Mouse (Mus musculus) intestine, embryonic 15.5 days (tissue): Measurements from ENCODE around the gene Gata1. TPM values are rescaled to one million over a fixed set of nuclear protein-coding genes. Genes with fewer than 3 reads are reported as not detected.
"Not testable (repeated sequence)": the region's sequence is repeated elsewhere in the genome, so short reads cannot be mapped to it uniquely, and the experiment has no call there.

Source experiments
- ATAC-seq: fragments of 200-750 bp; cut with Nextera tagmentation; 2 replicates; pipeline ENCODE4 v1.8.0; 2017; ENCODE audit warnings: moderate TSS enrichment, moderate library complexity
- H3K27ac ChIP-seq: fragments of 300-500 bp; sonication (generic); 2 replicates; pipeline ENCODE4 v1.5.1; 2015; ENCODE audit warnings: mild to moderate bottlenecking, inconsistent platforms
- H3K27me3 ChIP-seq: fragments of 300-500 bp; sonication (generic); replicated peaks from 2 replicates; pipeline ENCODE4 v1.6.1; 2015; ENCODE audit warnings: inconsistent platforms
- H3K36me3 ChIP-seq: fragments of 300-500 bp; sonication (generic); 2 replicates; pipeline ENCODE4 v1.6.1; 2015; ENCODE audit warnings: inconsistent platforms
- H3K4me1 ChIP-seq: fragments of 300-500 bp; sonication (generic); replicated peaks from 2 replicates; pipeline ENCODE4 v1.6.1; 2015; ENCODE audit warnings: inconsistent platforms
- H3K4me2 ChIP-seq: fragments of 300-500 bp; sonication (generic); replicated peaks from 2 replicates; pipeline ENCODE4 v1.6.1; 2015; ENCODE audit warnings: mild to moderate bottlenecking, inconsistent platforms
- H3K4me3 ChIP-seq: fragments of 300-500 bp; sonication (generic); replicated peaks from 2 replicates; pipeline ENCODE4 v1.5.1; 2015; ENCODE audit warnings: inconsistent platforms
- H3K9ac ChIP-seq: fragments of 300-500 bp; sonication (generic); 2 replicates; pipeline ENCODE4 v1.6.1; 2015; ENCODE audit warnings: inconsistent platforms
- H3K9me3 ChIP-seq: fragments of 300-500 bp; sonication (generic); 2 replicates; pipeline ENCODE4 v1.6.1; 2016; ENCODE audit warnings: inconsistent platforms
- WGBS: fragments of 180-500 bp; shearing (Covaris S2); methylation state at CpG from one replicate; pipeline ENCODE4 v1.1.7; 2015; 5-methylcytosine and 5-hydroxymethylcytosine counted together
- polyA plus RNA-seq: library from polyadenylated mRNA; unstranded; fragments of >200 nt; fragmentation: Nextera tagmentation; extraction: Ambion mirVana; gene quantifications from 2 replicates; pipeline ENCODE4 v1.2.1, GENCODE M21; 2015

The Gata1 gene
- polyA plus RNA-seq = 1.7 and 2.4 TPM in 2 replicates

DNA sequence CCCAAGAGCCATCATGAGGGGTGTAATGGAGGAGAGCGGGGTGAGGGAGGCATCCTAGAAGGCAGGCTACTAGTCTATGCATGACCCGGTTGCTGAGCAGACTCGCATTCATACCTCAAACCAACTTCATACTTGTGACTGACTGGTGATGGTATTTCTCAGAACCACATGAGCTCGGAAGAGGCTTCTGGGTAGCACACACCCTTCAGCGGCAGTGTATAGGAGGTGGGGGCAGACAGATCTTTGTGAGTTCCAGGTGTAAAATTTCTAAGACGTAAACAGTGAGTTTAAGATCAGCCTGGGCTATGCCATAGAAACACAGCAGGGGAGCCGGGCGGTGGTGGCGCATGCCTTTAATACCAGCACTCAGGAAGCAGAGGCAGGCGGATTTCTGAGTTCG lies at the start of gene Gata1:
Gene Gata1 (minus strand): TSS at position 180 of the 400 bp plus-strand sequence.
- WGBS = 87% methylated on average over 11 of the region's 11 CpGs
- ATAC-seq = no peak

GRCm38 (mm10) chrX:8026811-8027210 lies 48.9 kb upstream of the Gata1 start:
- no peak for ATAC-seq
- Histone ChIP-seq H3K9ac (no peak overlapping the region), H3K36me3 (no peaks in the 10 kb centered on the region), H3K4me1 (no peaks in the 10 kb centered on the region), H3K27ac (no peak overlapping the region), H3K4me2 (no peak overlapping the region), H3K27me3 (no peaks in the 10 kb centered on the region), H3K9me3 (no peaks in the 10 kb centered on the region), H3K4me3 (no peak overlapping the region)
- WGBS = 56% methylated on average over 4 of the region's 4 CpGs

More for the DNA sequence above, at the start of gene Gata1:
- Histone ChIP-seq H3K4me3 (no peak within 1 kb of the TSS), H3K36me3 (no peaks in the 10 kb centered on the region), H3K27me3 (no peaks in the 10 kb centered on the region), H3K4me1 (no peaks in the 10 kb centered on the region), H3K9me3 (no peaks in the 10 kb centered on the region), H3K9ac (no peak within 1 kb of the TSS), H3K4me2 (no peak within 1 kb of the TSS), H3K27ac (no peak within 1 kb of the TSS)

- Histone ChIP-seq H3K36me3 (no peaks in the 10 kb centered on the region), H3K4me3 (no peak overlapping the region), H3K9ac (no peak overlapping the region), H3K27ac (no peak overlapping the region), H3K4me1 (no peaks in the 10 kb centered on the region), H3K9me3 (no peaks in the 10 kb centered on the region), H3K4me2 (no peak overlapping the region), H3K27me3 (no peaks in the 10 kb centered on the region)
- no peak for ATAC-seq
- WGBS = 59% methylated on average over 2 of the region's 2 CpGs
These were observed 46.9 kb upstream of the Gata1 start for GRCm38 (mm10) chrX:8024795-8025194.

DNA sequence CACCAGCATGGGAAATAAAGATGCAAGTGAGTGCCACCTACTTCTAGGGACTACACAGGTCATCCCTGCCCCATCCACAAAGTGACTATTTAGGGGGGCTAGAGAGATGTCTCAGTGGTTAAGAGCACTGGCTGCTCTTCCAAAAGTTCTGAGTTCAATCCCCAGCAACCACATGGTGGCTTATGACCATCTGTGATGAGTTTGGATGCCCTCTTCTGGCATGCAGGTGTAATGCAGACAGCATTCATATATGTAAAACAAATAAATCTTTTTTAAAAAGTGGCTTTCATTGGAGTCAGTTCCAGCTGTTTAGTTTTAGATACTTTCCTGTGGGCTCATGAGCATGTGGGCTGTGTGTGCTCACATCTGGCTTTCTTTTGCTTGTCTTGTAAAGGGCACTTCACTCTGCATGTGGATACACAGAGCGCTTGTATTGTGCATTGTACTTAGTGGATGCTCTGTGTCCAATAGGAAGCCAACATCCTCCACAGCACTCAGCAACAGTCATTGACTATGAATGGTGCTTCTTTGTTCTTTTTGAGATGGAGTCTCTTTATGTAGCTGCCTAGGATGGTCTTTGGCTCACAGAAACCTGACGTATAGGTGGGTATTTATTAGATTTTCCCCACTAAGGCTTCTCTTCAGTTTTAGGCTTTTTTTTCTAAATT lies 42.4 kb upstream of the Gata1 start:
- no peak overlapping the region for H3K4me3 ChIP-seq
- ATAC-seq = no peak
- no peaks in the 10 kb centered on the region for H3K27me3 ChIP-seq
- H3K27ac ChIP-seq = no peak overlapping the region
- H3K9me3 ChIP-seq = no peaks in the 10 kb centered on the region
- no peak overlapping the region for H3K9ac ChIP-seq
- H3K4me2 ChIP-seq = no peak overlapping the region
- no peaks in the 10 kb centered on the region for H3K4me1 ChIP-seq
- WGBS = 81% methylated on average over 2 of the region's 2 CpGs
- no peaks in the 10 kb centered on the region for H3K36me3 ChIP-seq

DNA sequence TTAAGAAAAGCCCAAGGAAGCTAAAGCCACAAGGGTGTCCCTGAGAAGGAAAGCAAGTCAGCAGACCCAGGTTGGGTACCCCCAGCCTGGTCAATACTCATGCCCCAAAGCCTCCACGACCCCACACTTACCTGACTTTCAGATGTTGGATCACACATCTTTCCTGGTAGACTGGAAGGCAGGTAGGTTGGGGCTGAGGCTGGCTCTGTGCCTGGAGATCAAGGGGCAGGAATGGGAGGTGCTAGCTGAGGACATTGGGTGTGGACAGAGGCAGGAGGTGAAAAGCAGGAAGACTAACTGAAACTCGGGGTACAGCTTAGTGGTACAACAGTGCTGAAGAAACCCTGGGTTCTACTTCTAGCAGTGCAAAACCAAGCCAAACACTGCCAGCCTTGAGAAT lies 40.4 kb upstream of the Gata1 start, which contains the start of gene Glod5:
Gene Glod5 (minus strand): TSS at position 207 of the 400 bp plus-strand sequence.
- no peak within 1 kb of the TSS for H3K4me2 ChIP-seq
- WGBS = 72% methylated on average over 2 of the region's 2 CpGs

DNA sequence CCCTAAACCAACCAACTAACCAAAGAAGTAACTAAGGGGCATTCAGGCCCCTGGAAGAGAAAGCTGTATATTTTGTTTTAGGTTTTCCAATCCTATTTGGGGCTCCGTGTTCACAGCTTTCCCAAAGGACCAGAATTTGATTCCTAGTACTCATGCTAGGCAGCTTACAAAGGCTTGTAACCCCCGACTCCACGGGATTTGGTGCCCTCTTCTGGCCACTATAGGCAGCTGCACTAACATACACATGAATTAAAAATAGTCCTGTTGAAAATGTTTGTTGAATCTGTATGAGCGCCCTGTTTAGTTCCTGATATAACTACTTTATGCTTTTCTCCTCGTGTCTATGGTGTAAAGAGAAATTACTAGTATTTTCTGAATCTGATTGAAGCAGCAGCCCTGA lies 39.3 kb upstream of the Gata1 start:
- H3K4me1 ChIP-seq = no peaks in the 10 kb centered on the region
- 6% methylated on average over 5 of the region's 5 CpGs for WGBS

More for the DNA sequence above, 40.4 kb upstream of the Gata1 start, which contains the start of gene Glod5:
- Histone ChIP-seq H3K4me3 (no peak within 1 kb of the TSS), H3K9me3 (no peaks in the 10 kb centered on the region), H3K4me1 (no peaks in the 10 kb centered on the region), H3K36me3 (no peaks in the 10 kb centered on the region), H3K27me3 (no peaks in the 10 kb centered on the region), H3K27ac (no peak within 1 kb of the TSS), H3K9ac (no peak within 1 kb of the TSS)
- ATAC-seq = no peak

GRCm38 (mm10) chrX:8015675-8016074 lies 37.8 kb upstream of the Gata1 start:
- H3K36me3 ChIP-seq, H3K4me2 ChIP-seq, H3K4me3 ChIP-seq, ATAC-seq, H3K4me1 ChIP-seq, H3K9me3 ChIP-seq, H3K9ac ChIP-seq, H3K27ac ChIP-seq, H3K27me3 ChIP-seq: not testable (repeated sequence)
- WGBS = 17% methylated on average over 7 of the region's 7 CpGs

More for the DNA sequence above, 39.3 kb upstream of the Gata1 start:
- no peak for ATAC-seq
- no peak overlapping the region for H3K9ac ChIP-seq
- H3K27me3 ChIP-seq = no peaks in the 10 kb centered on the region
- H3K4me2 ChIP-seq = no peak overlapping the region
- no peak overlapping the region for H3K27ac ChIP-seq
- H3K36me3 ChIP-seq = no peaks in the 10 kb centered on the region
- no peaks in the 10 kb centered on the region for H3K9me3 ChIP-seq
- H3K4me3 ChIP-seq = no peak overlapping the region

GRCm38 (mm10) chrX:8013569-8014314 lies 35.9 kb upstream of the Gata1 start:
- no peak overlapping the region for H3K9ac ChIP-seq
- WGBS = 45% methylated on average over 7 of the region's 8 CpGs
- H3K4me2 ChIP-seq = no peak overlapping the region
- no peak overlapping the region for H3K4me3 ChIP-seq
- no peaks in the 10 kb centered on the region for H3K36me3 ChIP-seq
- no peaks in the 10 kb centered on the region for H3K4me1 ChIP-seq
- ATAC-seq = no peak
- H3K9me3 ChIP-seq = no peaks in the 10 kb centered on the region
- H3K27me3 ChIP-seq = no peaks in the 10 kb centered on the region
- no peak overlapping the region for H3K27ac ChIP-seq

GRCm38 (mm10) chrX:8013157-8013556 lies 35.3 kb upstream of the Gata1 start:
- Histone ChIP-seq H3K27me3 (no peaks in the 10 kb centered on the region), H3K4me1 (no peaks in the 10 kb centered on the region), H3K9ac (no peak overlapping the region), H3K9me3 (no peaks in the 10 kb centered on the region), H3K4me2 (no peak overlapping the region), H3K4me3 (no peak overlapping the region), H3K36me3 (no peaks in the 10 kb centered on the region), H3K27ac (no peak overlapping the region)
- 9% methylated on average over 2 of the region's 2 CpGs for WGBS
- ATAC-seq = no peak

GRCm38 (mm10) chrX:8009356-8009755 lies 31.5 kb upstream of the Gata1 start:
- H3K27me3 ChIP-seq, H3K4me2 ChIP-seq, H3K9ac ChIP-seq, H3K9me3 ChIP-seq, H3K4me1 ChIP-seq, H3K27ac ChIP-seq, H3K4me3 ChIP-seq, ATAC-seq, H3K36me3 ChIP-seq: not testable (repeated sequence)
- WGBS = 81% methylated on average over 4 of the region's 4 CpGs

DNA sequence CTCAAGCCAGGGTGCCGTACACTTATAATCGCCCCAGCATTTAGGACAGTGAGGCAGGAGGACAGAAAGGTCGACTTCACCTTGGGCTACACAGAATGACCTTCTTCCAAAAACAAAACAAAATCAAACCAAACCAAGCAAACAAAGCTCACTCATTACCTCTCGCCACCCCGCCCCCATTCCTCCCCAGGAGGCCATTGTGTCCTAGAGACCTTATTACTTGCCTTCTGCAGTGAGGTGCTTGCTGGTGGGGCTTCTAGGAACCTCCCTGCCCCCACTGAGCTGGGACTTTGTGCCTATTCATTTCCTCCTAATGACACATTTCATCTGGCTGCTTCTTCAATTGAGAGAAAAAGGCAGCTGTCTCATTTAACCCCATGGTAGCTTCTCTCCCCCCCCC lies 30.7 kb upstream of the Gata1 start:
- 57% methylated on average over 5 of the region's 5 CpGs for WGBS
- ATAC-seq = no peak

DNA sequence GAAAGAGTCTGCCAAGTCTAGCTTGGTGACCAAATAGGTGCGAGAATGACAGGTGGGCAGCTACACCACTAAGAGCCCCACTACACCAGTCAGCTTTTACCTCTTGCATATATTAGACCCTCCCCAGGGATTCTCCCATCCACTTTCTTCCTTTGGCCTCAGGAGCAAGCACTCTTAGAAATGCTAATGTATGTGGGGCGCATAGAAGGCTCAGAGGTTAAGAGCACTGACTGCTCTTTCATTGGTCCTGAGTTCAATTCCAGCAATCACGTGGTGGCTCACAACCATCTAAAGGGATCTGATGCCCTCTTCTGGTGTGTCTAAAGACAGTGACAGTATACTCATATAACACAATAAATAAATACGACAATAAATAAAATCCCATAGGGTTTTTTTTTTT lies 25.1 kb upstream of the Gata1 start:
- H3K9ac ChIP-seq = no peak overlapping the region
- WGBS = 72% methylated on average over 4 of the region's 4 CpGs
- no peak overlapping the region for H3K4me2 ChIP-seq
- no peak overlapping the region for H3K4me3 ChIP-seq
- no peak for ATAC-seq
- H3K4me1 ChIP-seq = no peaks in the 10 kb centered on the region
- H3K27me3 ChIP-seq = no peaks in the 10 kb centered on the region
- no peaks in the 10 kb centered on the region for H3K9me3 ChIP-seq
- H3K36me3 ChIP-seq = no peaks in the 10 kb centered on the region
- no peak overlapping the region for H3K27ac ChIP-seq

More for the DNA sequence above, 30.7 kb upstream of the Gata1 start:
- H3K4me3 ChIP-seq = no peak overlapping the region
- no peak overlapping the region for H3K4me2 ChIP-seq
- H3K27ac ChIP-seq = no peak overlapping the region
- no peaks in the 10 kb centered on the region for H3K36me3 ChIP-seq
- no peaks in the 10 kb centered on the region for H3K27me3 ChIP-seq
- H3K4me1 ChIP-seq = no peaks in the 10 kb centered on the region
- no peak overlapping the region for H3K9ac ChIP-seq
- no peaks in the 10 kb centered on the region for H3K9me3 ChIP-seq

GRCm38 (mm10) chrX:8002001-8002400 lies 24.1 kb upstream of the Gata1 start:
- no peaks in the 10 kb centered on the region for H3K36me3 ChIP-seq

More at GRCm38 (mm10) chrX:8002001-8002400, 24.1 kb upstream of the Gata1 start:
- 42% methylated on average over 5 of the region's 5 CpGs for WGBS
- H3K27me3 ChIP-seq = no peaks in the 10 kb centered on the region
- no peak for ATAC-seq
- H3K4me3 ChIP-seq = no peak overlapping the region
- H3K4me2 ChIP-seq = no peak overlapping the region
- no peak overlapping the region for H3K9ac ChIP-seq
- H3K27ac ChIP-seq = no peak overlapping the region
- H3K9me3 ChIP-seq = no peaks in the 10 kb centered on the region
- H3K4me1 ChIP-seq = no peaks in the 10 kb centered on the region
